Comparison of ENCODE assay signal across 9 mouse cellular contexts in the genomic region with DNA sequence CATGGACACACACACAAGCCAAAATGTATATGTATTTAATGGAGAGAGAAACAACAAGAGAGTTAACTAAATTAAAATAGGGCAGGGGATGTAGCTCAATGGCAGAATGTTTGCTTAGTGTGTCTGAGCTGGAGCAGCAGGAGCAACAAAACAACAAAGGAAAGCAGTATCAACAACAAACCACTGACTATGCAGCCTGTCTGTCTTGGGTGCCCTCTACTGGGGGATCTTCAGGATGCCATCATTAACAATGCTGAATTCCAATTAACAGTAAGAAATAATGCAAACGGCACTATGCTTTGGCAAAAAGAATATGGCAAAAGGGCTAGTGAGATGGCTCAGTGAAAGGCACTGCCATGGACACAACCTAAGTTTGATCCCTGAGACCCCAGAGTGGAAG. TPM values are rescaled to one million over a fixed set of nuclear protein-coding genes. Genes with fewer than 3 reads are reported as not detected.
DNase-seq lines count a peak whose midpoint lies in the region; ATAC-seq and TF ChIP-seq lines count a peak whose summit lies in the region.
"Had no signal": no experiment of that assay in that cellular context is flagged by ENCODE, and none has a peak within 500 bp of the region (broad histone marks: within the 10 kb centered on the region; RNA-seq: fewer than 3 reads in every experiment).

No protein-coding gene starts in this region.

- no peaks in the 10 kb centered on the region for H3K4me1 ChIP-seq in spleen, adult 2 months (ENCODE audit: control insufficient read depth, insufficient read depth, insufficient read length)

- 0 out of 2 replicates have a peak, but pooled peaks have one; percentile 5 for TF ChIP-seq CTCF in spleen, adult 2 months (IDR thresholded peaks at IDR 0.05; ENCODE audit: extremely low read depth, insufficient read depth, insufficient read length, insufficient replicate concordance)

- peak; percentile 33 to 50 for DNase-seq in cerebellum, adult 18-20 months
- DNase-seq in spleen, adult 2 months (ENCODE audit: low read depth in 1 of 2, low spot score in 2 of 2): peak; percentile 7 to 9
- no peak for DNase-seq in spleen, adult 12 weeks (ENCODE audit: low spot score)
- DNase-seq in embryo, embryonic 10 days (ENCODE audit: low spot score): peak; percentile 47
- DNase-seq in kidney, postnatal 36 days: peak; percentile 30 to 67
- DNase-seq in lung, postnatal 36 days: peak; percentile 62
- peak; percentile 40 for DNase-seq in thymus, postnatal 25 days

- no peak for TF ChIP-seq POLR2A in spleen, adult 2 months (IDR thresholded peaks at IDR 0.05; ENCODE audit: low read depth, low read length)

- no peaks in the 10 kb centered on the region for H3K36me3 ChIP-seq in spleen, adult 2 months (ENCODE audit: control insufficient read depth, insufficient read depth, low read length)

- ATAC-seq in cerebellum, adult (ENCODE audit: insufficient number of reproducible peaks, low FRiP score, low TSS enrichment): no peak

- H3K27ac ChIP-seq in spleen, adult 2 months (ENCODE audit: insufficient read depth, low read length): no peak overlapping the region
- H3K27ac ChIP-seq: macrophage had no signal

- H3K4me3 ChIP-seq in spleen, adult 2 months (ENCODE audit: extremely low read depth, insufficient read depth, insufficient read length): no peak overlapping the region

- 51% methylated on average over 1 of the region's 1 CpGs for WGBS in spleen, adult 2 months

- no peaks in the 10 kb centered on the region for H3K27me3 ChIP-seq in spleen, adult 2 months (ENCODE audit: control insufficient read depth, insufficient read depth, low read length)

RNA-seq across cellular contexts. Expression of a gene that starts 10.9 kb away (rescaled TPM):
- polyA plus RNA-seq in spleen, adult 2 months (2012; rRNA removed): 0.56 and 0.67 TPM in 2 replicates

RNA-seq across cellular contexts. Expression of a gene that starts 11.0 kb away (rescaled TPM):
- polyA plus RNA-seq in spleen, adult 2 months (2012; rRNA removed): 0.16 TPM in 2 replicates

RNA-seq across cellular contexts. Expression of a gene that starts 35.0 kb away (rescaled TPM):
- polyA plus RNA-seq in spleen, adult 2 months (2012; rRNA removed): 0.86 and 1.4 TPM in 2 replicates
